Comparison of ENCODE assay signal across 19 mouse cellular contexts in the genomic region with DNA sequence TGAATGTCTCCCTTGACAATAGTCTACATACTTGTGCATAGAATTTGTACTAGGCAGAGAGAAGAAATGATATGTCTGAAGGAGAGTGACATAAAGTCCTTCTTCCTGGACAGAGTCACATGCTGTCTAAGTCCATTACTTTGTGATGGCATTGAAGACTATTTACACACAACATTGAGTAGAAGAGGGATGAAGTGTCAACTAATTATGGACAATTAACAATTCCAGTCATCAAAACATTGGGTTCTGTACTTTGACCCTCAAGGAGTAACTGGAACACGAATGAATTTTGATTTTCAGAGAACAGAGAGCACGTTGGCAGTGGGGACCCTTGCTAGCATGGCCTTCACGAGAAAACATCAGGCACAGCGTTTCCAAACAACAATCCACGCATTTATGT.
DNase-seq lines count a peak whose midpoint lies in the region; TF ChIP-seq lines count a peak whose summit lies in the region.
"Had no signal": no experiment of that assay in that cellular context is flagged by ENCODE, and none has a peak within 500 bp of the region (broad histone marks: within the 10 kb centered on the region; RNA-seq: fewer than 3 reads in every experiment).

No protein-coding gene starts in this region.

- H3K4me3 ChIP-seq in limb, embryonic 10.5 days: no peak overlapping the region
- H3K4me3 ChIP-seq in kidney, adult 2 months (ENCODE audit: insufficient read depth, low read depth, low read length): no peak overlapping the region

- peak overlapping the region; percentile 14; the same call in 1 of the 2 replicates for H3K27ac ChIP-seq in limb, embryonic 10.5 days
- no peak overlapping the region for H3K27ac ChIP-seq in kidney, adult 2 months (ENCODE audit: insufficient read depth, low read depth, low read length)

- no peaks in the 10 kb centered on the region for H3K27me3 ChIP-seq in limb, embryonic 10.5 days (ENCODE audit: low read depth, poor library complexity, severe bottlenecking)
- H3K27me3 ChIP-seq in kidney, adult 2 months (replicated peaks; ENCODE audit: control insufficient read depth, insufficient read depth, low read length): no peaks in the 10 kb centered on the region
- H3K27me3 ChIP-seq: CH12.LX had no signal

- no peak for DNase-seq in limb, embryonic 10.5 days (ENCODE audit: low spot score)
- peak; percentile 57 for DNase-seq in retina, embryonic 14.5 days (ENCODE audit: low spot score)
- peak; percentile 85 for DNase-seq in retina, postnatal 1 day
- DNase-seq in adipocyte (ENCODE audit: low spot score): no peak
- DNase-seq in kidney, adult 2 months: no peak
- no peak for DNase-seq in embryo, embryonic 10 days (ENCODE audit: low spot score)
- DNase-seq: adrenal gland, adult 2 months; adrenal gland, adult 8-10 months; adrenal gland, postnatal 10 days; adrenal gland, postnatal 14 days; adrenal gland, postnatal 25 days; adrenal gland, postnatal 36 days; B cell, adult 2 months; cerebellum, adult 11 months; cerebellum, adult 11-12 months; cerebellum, adult 18-20 months; cerebellum, adult 2 months had no signal

- 89% methylated on average over 5 of the region's 5 CpGs for WGBS in limb, embryonic 10.5 days
- 80% methylated on average over 5 of the region's 5 CpGs for WGBS in kidney, adult 2 months

- H3K36me3 ChIP-seq in limb, embryonic 10.5 days: no peaks in the 10 kb centered on the region
- no peaks in the 10 kb centered on the region for H3K36me3 ChIP-seq in kidney, adult 2 months (ENCODE audit: control insufficient read depth, insufficient read depth, low read length)
- H3K36me3 ChIP-seq: G1E had no signal

- peaks cover 28% of the 10 kb centered on the region for H3K4me1 ChIP-seq in limb, embryonic 10.5 days
- no peaks in the 10 kb centered on the region for H3K4me1 ChIP-seq in kidney, adult 2 months (ENCODE audit: control insufficient read depth, insufficient read depth, low read length)

- no peaks in the 10 kb centered on the region for H3K9me3 ChIP-seq in limb, embryonic 10.5 days (replicated peaks)
- H3K9me3 ChIP-seq: G1E had no signal

- no peak for TF ChIP-seq POLR2A in kidney, adult 2 months (IDR thresholded peaks at IDR 0.05; ENCODE audit: low read depth, low read length)

- no peak for TF ChIP-seq CTCF in kidney, adult 2 months (conservative IDR thresholded peaks at IDR 0.05; ENCODE audit: insufficient read depth, insufficient read length, low read depth, low read length)

Comparison
In these comparisons a context has a peak if more than half of its experiments do, and no peak if none do; other contexts are left out.
1. DNase-seq: peak in retina, embryonic 14.5 days (single experiment) and retina, postnatal 1 day (single experiment); none in limb, embryonic 10.5 days (single experiment), adipocyte (single experiment), kidney, adult 2 months (single experiment) and embryo, embryonic 10 days (single experiment).